Comparison of ENCODE assay signal across 1 mouse cellular context in the genomic region with DNA sequence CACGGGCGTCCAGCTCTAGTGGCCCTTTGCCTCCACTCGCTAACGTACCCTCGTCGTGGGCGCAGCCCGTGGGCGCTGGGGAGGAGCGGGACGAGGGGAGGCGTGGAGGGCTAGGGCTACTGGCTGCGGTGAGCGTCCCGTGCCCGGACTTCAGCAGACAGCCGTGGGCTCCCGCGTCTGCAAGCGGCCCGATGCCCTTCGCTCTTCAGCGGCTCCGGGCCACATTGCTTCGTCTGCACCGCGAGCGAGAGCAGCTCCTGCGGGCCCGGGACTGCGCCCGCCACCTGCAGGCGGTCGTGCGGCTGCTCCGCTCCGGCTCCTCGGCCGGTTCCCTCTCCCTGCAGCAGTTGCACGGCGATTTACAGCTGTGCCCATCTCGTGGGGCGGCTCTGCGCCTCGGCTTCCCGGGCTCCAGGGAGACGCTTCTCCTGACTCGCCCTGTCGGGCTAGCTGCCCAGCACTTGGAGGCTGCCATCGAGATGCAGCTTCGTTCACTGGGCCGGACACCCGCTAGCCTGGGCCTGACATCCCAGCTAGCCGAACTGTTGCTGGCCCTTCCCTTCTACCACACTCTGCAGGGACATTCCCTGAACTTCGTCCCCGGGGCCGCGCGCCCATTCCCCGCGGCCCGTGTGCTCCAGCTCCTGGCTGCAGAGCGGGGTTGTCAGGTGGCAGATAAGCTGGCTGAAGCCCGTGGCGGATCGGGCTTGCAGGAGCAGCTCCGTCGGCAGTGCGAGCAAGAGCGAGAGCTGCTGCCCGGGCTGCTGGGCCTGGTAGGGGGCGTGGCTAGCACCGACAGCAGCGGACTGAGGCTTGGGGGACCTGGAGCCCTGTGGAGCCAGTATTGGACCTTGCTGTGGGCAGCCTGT.
TF ChIP-seq lines count a peak whose summit lies in the region.

No protein-coding gene starts in this region.

TF ChIP-seq in CH12.LX, 34 proteins besides CTCF, POLR2A, EP300 and RAD21 (continued from another document):
- TF ChIP-seq ZMIZ1 (IDR thresholded peaks at IDR 0.05; ENCODE audit: low read depth, low read length) = 0 out of 2 replicates have a peak, but pooled peaks have one; percentile 17
- no peak; the same call in 1 of the 2 replicates for TF ChIP-seq SIN3A (IDR thresholded peaks at IDR 0.05; ENCODE audit: low read length)
- peak; percentile 73; the same call in 1 of the 2 replicates for TF ChIP-seq CHD1 (IDR thresholded peaks at IDR 0.05; ENCODE audit: low read depth, low read length)
- no peak for TF ChIP-seq ETS1 (conservative IDR thresholded peaks at IDR 0.05; ENCODE audit: low read depth, low read length)
- no peak for TF ChIP-seq POLR2AphosphoS2 (IDR thresholded peaks at IDR 0.05; ENCODE audit: low read depth, low read length)
- 0 out of 2 replicates have a peak, but pooled peaks have one; percentile 6 for TF ChIP-seq MYC (IDR thresholded peaks at IDR 0.05; ENCODE audit: low read depth, low read length)
- no peak for TF ChIP-seq MXI1 (IDR thresholded peaks at IDR 0.05; ENCODE audit: low read depth, low read length)
TF ChIP-seq in CH12.LX: peak in this region for 5.
